Mouse (Mus musculus) heart, adult 2 months (tissue): ENCODE data around the gene Ston1.

Experiments used
- CTCF ChIP-seq: fragments of 200-600 bp; IDR thresholded peaks from 2 replicates; pipeline ENCODE4 v1.8.1; 2022; ENCODE audit warnings: antibody characterized with exemption, mild to moderate bottlenecking, moderate library complexity
- EP300 ChIP-seq: fragments of 200-500 bp; IDR thresholded peaks from 2 replicates; pipeline ENCODE4 v1.6.1; 2011; ENCODE audit warnings: low read depth, low read length, control low read depth; ENCODE audit not compliant: insufficient read depth
- POLR2A ChIP-seq: fragments of 200-500 bp; IDR thresholded peaks from 2 replicates; pipeline ENCODE4 v1.6.1; 2011; ENCODE audit warnings: mild to moderate bottlenecking, low read depth, low read length, control low read depth; ENCODE audit not compliant: insufficient read depth

GRCm38 (mm10) chr17:88588228-88588627 is 9.3 kb upstream of the Ston1 start:
- no peak for TF ChIP-seq EP300
- no peak for TF ChIP-seq CTCF
- TF ChIP-seq POLR2A, result no peak
